In the genomic region with DNA sequence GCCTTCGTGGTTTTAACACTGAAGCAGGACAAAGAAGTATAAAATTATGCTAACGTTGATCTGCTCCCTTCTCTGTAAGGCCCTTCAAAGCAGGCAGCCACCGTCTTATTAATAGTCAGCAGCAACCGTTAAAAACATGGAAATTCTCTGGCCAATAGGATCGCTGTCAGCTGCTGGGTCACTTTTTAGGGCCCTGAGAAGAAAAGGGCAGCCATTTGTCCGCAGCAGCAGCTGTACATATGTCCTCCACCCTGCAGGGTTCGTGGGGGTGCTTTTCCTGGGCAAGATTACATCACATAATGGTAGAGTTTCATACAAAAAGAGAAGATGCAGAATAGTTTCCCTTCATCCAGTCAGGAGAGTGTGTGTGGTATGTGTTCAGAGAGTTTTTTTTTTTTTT, we compare ENCODE assay signal across 11 mouse cellular contexts. TPM values are rescaled to one million over a fixed set of nuclear protein-coding genes. Genes with fewer than 3 reads are reported as not detected.
DNase-seq lines count a peak whose midpoint lies in the region; ATAC-seq and TF ChIP-seq lines count a peak whose summit lies in the region.
"Had no signal": no experiment of that assay in that cellular context is flagged by ENCODE, and none has a peak within 500 bp of the region (broad histone marks: within the 10 kb centered on the region; RNA-seq: fewer than 3 reads in every experiment).

No protein-coding gene starts in this region.

- no peaks in the 10 kb centered on the region for H3K27me3 ChIP-seq in heart, embryonic 13.5 days (replicated peaks)
- H3K27me3 ChIP-seq in CH12.LX (replicated peaks) = no peaks in the 10 kb centered on the region
- H3K27me3 ChIP-seq in forebrain, embryonic 16.5 days (replicated peaks; ENCODE audit: control insufficient read depth, insufficient read depth, low read length) = no peaks in the 10 kb centered on the region
- H3K27me3 ChIP-seq in midbrain, embryonic 11.5 days (ENCODE audit: control insufficient read depth, insufficient read depth, low read length) = no peaks in the 10 kb centered on the region

- in situ Hi-C loops in CH12.LX (cut with MboI; ENCODE audit: low pct_ligation_motif_present, low pct_unique_long_range_greater_than_20kb, low sequenced_read_pairs) = no loop called here

- H3K9me3 ChIP-seq in heart, embryonic 13.5 days = no peaks in the 10 kb centered on the region
- H3K9me3 ChIP-seq in CH12.LX (replicated peaks; ENCODE audit: low read length) = no peaks in the 10 kb centered on the region
- H3K9me3 ChIP-seq in forebrain, embryonic 16.5 days (ENCODE audit: control insufficient read depth, low read length) = no peaks in the 10 kb centered on the region
- H3K9me3 ChIP-seq in midbrain, embryonic 11.5 days (ENCODE audit: control insufficient read depth, low read length) = no peaks in the 10 kb centered on the region

- peak overlapping the region; percentile 74 for H3K4me2 ChIP-seq in heart, embryonic 13.5 days
- H3K4me2 ChIP-seq in CH12.LX (ENCODE audit: insufficient read depth, low read depth, poor library complexity, severe bottlenecking) = peak overlapping the region; percentile 55
- peak overlapping the region; percentile 59 for H3K4me2 ChIP-seq in forebrain, embryonic 16.5 days (ENCODE audit: low read length)
- peak overlapping the region; percentile 57 for H3K4me2 ChIP-seq in midbrain, embryonic 11.5 days

- H3K4me3 ChIP-seq in heart, embryonic 13.5 days = peak overlapping the region; percentile 98
- H3K4me3 ChIP-seq in CH12.LX (replicated peaks in 1 of 3; ENCODE audit: low read depth in 2 of 3, low read length in 2 of 3, poor library complexity in 1 of 3) = peak overlapping the region in 1 of 3 experiments; percentile 90
- H3K4me3 ChIP-seq in forebrain, embryonic 16.5 days (replicated peaks; ENCODE audit: low read length) = peak overlapping the region; percentile 25; the same call in 1 of the 2 replicates
- peak overlapping the region; percentile 98 for H3K4me3 ChIP-seq in midbrain, embryonic 11.5 days (ENCODE audit: low read depth, low read length)
- H3K4me3 ChIP-seq: erythroblast, embryonic 14.5 days had no signal

- DNase-seq in heart, postnatal 10 days = no peak
- DNase-seq in CH12.LX (ENCODE audit: extremely low read depth) = no peak
- no peak for DNase-seq in midbrain, embryonic 11.5 days (ENCODE audit: low spot score, missing footprints)
- DNase-seq in testis, postnatal 14 days (ENCODE audit: low spot score) = no peak
- DNase-seq in layer of hippocampus, adult 8-10 months (ENCODE audit: low spot score in 2 of 2) = no peak
- no peak for DNase-seq in kidney, postnatal 4 days
- DNase-seq: kidney, postnatal 14 days; liver, postnatal 0 days had no signal

- WGBS in heart, embryonic 13.5 days = 61% methylated on average over 7 of the region's 7 CpGs
- 45% methylated on average over 7 of the region's 7 CpGs for WGBS in forebrain, embryonic 16.5 days
- 67% methylated on average over 7 of the region's 7 CpGs for WGBS in midbrain, embryonic 11.5 days

- no peaks in the 10 kb centered on the region; the same call in 1 of the 2 replicates for H3K79me2 ChIP-seq in CH12.LX (replicated peaks; ENCODE audit: control insufficient read depth, extremely low read depth, insufficient read depth, poor library complexity, severe bottlenecking)

- TF ChIP-seq POLR2A in CH12.LX (IDR thresholded peaks at IDR 0.05; ENCODE audit: low read depth, low read length) = no peak

- intact Hi-C loops in heart, postnatal 10 days (cut with DNase I) = no loop called here

- no peak for TF ChIP-seq RAD21 in CH12.LX (IDR thresholded peaks at IDR 0.05; ENCODE audit: low read depth, low read length)

- H3K36me3 ChIP-seq in heart, embryonic 13.5 days = peaks cover 56% of the 10 kb centered on the region
- H3K36me3 ChIP-seq in CH12.LX (replicated peaks in 1 of 2; ENCODE audit: control insufficient read depth in 1 of 2, insufficient read depth in 1 of 2, low read length in 1 of 2) = peaks cover 36 to 45% of the 10 kb centered on the region in 2 experiments
- peaks cover 37% of the 10 kb centered on the region for H3K36me3 ChIP-seq in forebrain, embryonic 16.5 days (ENCODE audit: control insufficient read depth, insufficient read depth)
- peaks cover 29% of the 10 kb centered on the region for H3K36me3 ChIP-seq in midbrain, embryonic 11.5 days (ENCODE audit: control insufficient read depth, insufficient read depth, low read length)

- dilution Hi-C loops in CH12.LX (cut with MboI; ENCODE audit: extremely low pct_ligation_motif_present, extremely low pct_unique_long_range_greater_than_20kb, low sequenced_read_pairs) = no loop called here

- no peak for TF ChIP-seq CTCF in CH12.LX (conservative IDR thresholded peaks at IDR 0.05 in 1 of 2, IDR thresholded peaks at IDR 0.05 in 1 of 2; ENCODE audit: low read depth in 2 of 2, low read length in 2 of 2)

- no peak for ATAC-seq in heart, embryonic 13.5 days (ENCODE audit: extremely low read depth, insufficient number of reproducible peaks, low FRiP score, low TSS enrichment)
- no peak for ATAC-seq in forebrain, embryonic 16.5 days
- no peak for ATAC-seq in midbrain, embryonic 11.5 days (ENCODE audit: low FRiP score)
- ATAC-seq: liver, postnatal 0 days had no signal

- peak overlapping the region; percentile 97 for H3K9ac ChIP-seq in heart, embryonic 13.5 days
- 0 out of 2 replicates have a peak overlapping the region, but pooled peaks have one; percentile 4 for H3K9ac ChIP-seq in CH12.LX (ENCODE audit: insufficient read depth, low read depth)
- no peak overlapping the region for H3K9ac ChIP-seq in forebrain, embryonic 16.5 days (replicated peaks; ENCODE audit: low read depth, low read length)
- no peak overlapping the region for H3K9ac ChIP-seq in midbrain, embryonic 11.5 days (ENCODE audit: low read length)
- H3K9ac ChIP-seq: liver, postnatal 0 days had no signal

- TF ChIP-seq EP300 in CH12.LX (IDR thresholded peaks at IDR 0.05; ENCODE audit: low read length) = no peak

- H3K27ac ChIP-seq in heart, embryonic 13.5 days (replicated peaks) = no peak overlapping the region
- H3K27ac ChIP-seq in CH12.LX (ENCODE audit: insufficient read depth, low read depth) = no peak overlapping the region
- H3K27ac ChIP-seq in forebrain, embryonic 16.5 days (ENCODE audit: low read length) = no peak overlapping the region
- H3K27ac ChIP-seq in midbrain, embryonic 11.5 days (ENCODE audit: low read depth, low read length) = no peak overlapping the region

- peaks cover 29% of the 10 kb centered on the region for H3K4me1 ChIP-seq in heart, embryonic 13.5 days
- H3K4me1 ChIP-seq in CH12.LX (ENCODE audit: control insufficient read depth in 1 of 2, insufficient read depth in 2 of 2) = peaks cover 2 to 7% of the 10 kb centered on the region in 2 experiments; a peak in 3 of 4 replicates
- peaks cover 15% of the 10 kb centered on the region for H3K4me1 ChIP-seq in forebrain, embryonic 16.5 days (replicated peaks; ENCODE audit: control insufficient read depth, insufficient read depth, low read length)
- H3K4me1 ChIP-seq in midbrain, embryonic 11.5 days (ENCODE audit: control insufficient read depth, insufficient read depth, low read length) = no peaks in the 10 kb centered on the region; the same call in 1 of the 2 replicates

TF ChIP-seq in CH12.LX, 34 proteins besides CTCF, POLR2A, EP300 and RAD21:
- no peak for TF ChIP-seq NELFE (IDR thresholded peaks at IDR 0.05; ENCODE audit: low read depth, low read length)
- TF ChIP-seq RCOR1 (conservative IDR thresholded peaks at IDR 0.05; ENCODE audit: low read depth, low read length) = no peak
- TF ChIP-seq POLR2AphosphoS2 (IDR thresholded peaks at IDR 0.05; ENCODE audit: low read depth, low read length) = no peak
- no peak for TF ChIP-seq JUND (conservative IDR thresholded peaks at IDR 0.05; ENCODE audit: low read depth, low read length)
- no peak for TF ChIP-seq CHD2 (IDR thresholded peaks at IDR 0.05; ENCODE audit: low read length)
- TF ChIP-seq JUN (IDR thresholded peaks at IDR 0.05; ENCODE audit: insufficient read depth, low read depth, low read length) = no peak
- no peak for TF ChIP-seq ZNF384 (IDR thresholded peaks at IDR 0.05; ENCODE audit: low read depth, low read length)
- TF ChIP-seq IRF4 (IDR thresholded peaks at IDR 0.05; ENCODE audit: low read depth, low read length) = no peak
- TF ChIP-seq MXI1 (IDR thresholded peaks at IDR 0.05; ENCODE audit: low read depth, low read length) = no peak
- no peak for TF ChIP-seq BHLHE40 (IDR thresholded peaks at IDR 0.05; ENCODE audit: low read depth, low read length)
- no peak for TF ChIP-seq GABPA (IDR thresholded peaks at IDR 0.05; ENCODE audit: insufficient replicate concordance, low read depth, low read length)
- TF ChIP-seq MYC (IDR thresholded peaks at IDR 0.05; ENCODE audit: low read depth, low read length) = no peak
- no peak for TF ChIP-seq USF1 (IDR thresholded peaks at IDR 0.05; ENCODE audit: low read depth, low read length)
- no peak for TF ChIP-seq KAT2A (IDR thresholded peaks at IDR 0.05; ENCODE audit: insufficient replicate concordance, low read length)
- no peak for TF ChIP-seq CHD1 (IDR thresholded peaks at IDR 0.05; ENCODE audit: low read depth, low read length)
- no peak for TF ChIP-seq SMC3 (IDR thresholded peaks at IDR 0.05; ENCODE audit: low read depth, low read length)
- TF ChIP-seq MAFK (IDR thresholded peaks at IDR 0.05; ENCODE audit: insufficient replicate concordance, low read length) = no peak

RNA-seq across cellular contexts. Expression of a gene that starts 3.0 kb away (rescaled TPM):
- polyA plus RNA-seq in heart, embryonic 13.5 days (2015; fragmentation: Nextera tagmentation; extraction: Ambion mirVana) = 35.3 and 42.1 TPM in 2 replicates
- total RNA-seq in heart, postnatal 10 days (2021) = 10 to 100 TPM; 19.7 to 21.2 TPM
- total RNA-seq in CH12.LX (2012; rRNA removed) = 6.2 and 16.7 TPM in 2 replicates
- 20.8 and 23.1 TPM in 2 replicates for total RNA-seq in CH12.LX (2014; rRNA removed)
- 5.8 and 6.2 TPM in 2 replicates for polyA plus RNA-seq in CH12.LX (2012; ENCODE audit: insufficient read length, low read depth)
- 149 and 198 TPM in 2 replicates for polyA plus RNA-seq in forebrain, embryonic 16.5 days (2015; fragmentation: Nextera tagmentation; extraction: Ambion mirVana)
- polyA plus RNA-seq in midbrain, embryonic 11.5 days (2014; fragmentation: Nextera tagmentation; extraction: Ambion mirVana) = 94.2 and 97.7 TPM in 2 replicates
- 10 to 100 TPM; 38.9 to 50.8 (median 45.3) TPM for total RNA-seq in layer of hippocampus, adult 8-10 months (2022)

Comparison
In these comparisons a context has a peak if more than half of its experiments do, and no peak if none do; other contexts are left out.
1. H3K9ac ChIP-seq: peak in heart, embryonic 13.5 days (single experiment) and CH12.LX (single experiment); none in forebrain, embryonic 16.5 days (single experiment) and midbrain, embryonic 11.5 days (single experiment).
2. Peak in every context shown above with its lines, with median percentiles within 50 percentile points of each other: H3K4me2 ChIP-seq.